Mouse (Mus musculus) B cell, adult 62 days (primary cell): ENCODE measurements around the gene Thnsl1. TPM values are rescaled to one million over a fixed set of nuclear protein-coding genes. Genes with fewer than 3 reads are reported as not detected.

Experiments used
- total RNA-seq: library from RNA; stranded (reverse); gene quantifications from 4 replicates; pipeline ENCODE4 v1.2.4, GENCODE M21; 2023

The Thnsl1 gene
- 2.4 to 8.0 TPM (median 5.6 TPM) in 4 replicates for total RNA-seq

GRCm38 (mm10) chr2:21204912-21205830 is at the start of gene Thnsl1, which contains the start of gene Enkur:
Thnsl1 (plus strand) TSS chr2:21205724.
Enkur (minus strand) TSS chr2:21205365.

Other genes starting within 250 kb of the Thnsl1 start
- 19.7 to 30.1 TPM (median 25.6 TPM) in 4 replicates for gene Arhgap21, start 236.8 kb upstream of the Thnsl1 start, total RNA-seq
- gene Enkur, start 359 bp upstream of the Thnsl1 start, total RNA-seq, result 1.4 to 4.9 TPM (median 2.0 TPM) in 4 replicates
- not detected in 4 replicates for gene Gpr158, start 161.8 kb downstream of the Thnsl1 start, total RNA-seq